Mouse (Mus musculus) frontal cortex, postnatal 25 days (tissue): ENCODE measurements around the gene Hnrnpa3.
A peak's percentile ranks its signal among the peaks of the same experiment; 100 is the strongest.

ENCODE experiments used
- DNase-seq, 2 experiments: peaks; one replicate each; pipeline ENCODE4 v3.0.0; 2022; ENCODE audit warnings: low spot score in 2 of 2

The Hnrnpa3 gene

GRCm38 (mm10) chr2:75703375-75704181 lies 44.5 kb downstream of the Hnrnpa3 start:
- peak; percentile 46 to 54 for DNase-seq

DNA sequence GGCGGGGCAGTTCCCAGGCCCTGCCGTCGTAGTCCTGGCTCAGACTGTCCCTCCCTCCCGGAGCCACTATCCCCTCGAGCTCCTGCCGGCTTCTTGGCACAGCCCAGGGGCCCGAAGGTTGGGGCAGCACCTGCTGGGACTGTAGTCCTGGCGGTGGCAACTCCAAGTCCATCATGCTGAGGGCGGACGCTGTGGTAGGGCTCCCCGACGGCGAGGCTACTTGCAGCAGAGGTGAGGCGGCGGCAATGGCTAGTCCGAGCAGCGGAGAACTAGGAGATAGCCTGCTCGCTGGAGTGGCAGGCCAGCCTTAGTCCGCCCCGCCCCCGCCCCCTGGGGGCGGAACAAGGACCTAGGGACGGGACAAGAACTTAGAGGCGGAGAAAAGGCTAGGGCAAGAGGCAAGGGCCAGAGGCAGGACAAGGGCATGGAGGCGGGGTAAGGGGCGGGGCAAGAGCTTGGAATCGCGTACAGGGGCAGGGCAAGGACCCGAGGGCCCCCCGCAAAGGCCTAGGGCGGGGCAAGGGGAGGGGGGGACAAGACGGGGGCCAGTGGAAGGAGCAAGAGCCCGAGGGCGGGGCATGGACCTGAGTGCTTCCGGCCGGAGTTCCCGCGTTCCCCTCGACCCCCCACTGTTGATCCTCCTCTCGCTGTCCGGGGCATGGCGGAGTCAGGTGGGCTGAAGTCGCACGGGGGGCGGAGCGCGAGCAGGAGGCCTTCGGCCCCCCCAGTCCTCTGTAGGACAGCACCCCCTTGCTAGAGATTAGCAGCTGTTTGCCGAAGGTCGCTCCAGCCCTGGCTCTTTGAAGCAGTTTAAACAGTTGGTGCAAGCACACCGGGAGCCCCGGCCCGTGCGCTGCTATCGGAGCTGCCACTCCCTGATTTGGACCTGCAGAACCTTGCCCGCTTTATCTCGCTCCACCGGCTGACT lies 45.4 kb downstream of the Hnrnpa3 start, which contains the start of gene Nfe2l2:
TSS of gene Nfe2l2 (minus strand) at position 408 of the 928 bp plus-strand sequence.
- peak; percentile 46 to 74 for DNase-seq

GRCm38 (mm10) chr2:75705162-75705752 lies 46.2 kb downstream of the Hnrnpa3 start:
- DNase-seq: no peak

DNA sequence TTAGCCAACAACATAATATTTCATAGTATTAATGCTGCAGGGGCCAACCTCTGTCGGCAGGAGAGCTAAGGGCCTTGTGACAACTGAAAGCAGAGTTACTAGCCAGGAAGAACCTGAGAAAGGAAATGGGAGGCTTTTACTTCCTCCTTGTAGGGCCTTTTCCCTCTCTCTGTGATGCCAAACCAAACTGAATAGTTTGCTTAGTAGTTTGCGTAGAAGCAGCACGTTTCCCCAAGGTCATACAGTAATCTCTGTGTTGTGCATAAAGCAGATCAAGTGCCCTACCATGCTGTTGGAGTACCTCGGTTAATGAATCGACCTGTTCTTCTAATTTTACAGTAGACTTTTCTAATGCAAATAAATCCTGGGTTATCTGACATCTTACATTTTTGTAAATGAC lies 47.4 kb downstream of the Hnrnpa3 start:
- DNase-seq: no peak

- no peak for DNase-seq
Measured at GRCm38 (mm10) chr2:75707420-75707819, 48.4 kb downstream of the Hnrnpa3 start.

- no peak for DNase-seq
Measured at GRCm38 (mm10) chr2:75713083-75713482, 54.0 kb downstream of the Hnrnpa3 start.

DNA sequence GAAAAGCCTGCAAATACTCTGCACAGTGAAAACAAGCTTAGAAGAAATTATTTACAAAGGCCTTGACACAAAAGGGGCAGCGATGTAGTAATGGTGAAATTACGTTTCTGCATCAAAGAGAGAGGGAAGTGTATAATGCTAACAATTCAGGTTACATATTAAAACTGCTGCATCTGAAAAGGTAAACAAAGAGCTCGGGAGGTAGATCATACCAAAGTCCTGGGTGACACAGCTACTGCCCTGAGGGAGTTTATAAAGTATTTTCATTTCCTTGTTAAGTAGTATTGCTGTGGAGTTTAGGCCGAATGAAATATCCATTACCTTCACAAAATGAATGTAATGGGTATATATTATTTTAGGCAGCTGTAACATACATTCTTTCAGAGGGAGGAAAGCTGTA lies 55.7 kb downstream of the Hnrnpa3 start:
- DNase-seq: no peak

- no peak for DNase-seq
Measured at GRCm38 (mm10) chr2:75716046-75717016, 57.3 kb downstream of the Hnrnpa3 start.
